Mouse (Mus musculus) neural tube, embryonic 11.5 days (tissue): ENCODE data around the gene Blcap. TPM values are rescaled to one million over a fixed set of nuclear protein-coding genes. Genes with fewer than 3 reads are reported as not detected.
"Not testable (repeated sequence)": the region's sequence is repeated elsewhere in the genome, so short reads cannot be mapped to it uniquely, and the experiment has no call there.

Experiments
- ATAC-seq: fragments of 200-750 bp; cut with Nextera tagmentation; 2 replicates; pipeline ENCODE4 v1.8.0; 2017; ENCODE audit warnings: moderate number of reproducible peaks, mild to moderate bottlenecking, moderate TSS enrichment, moderate library complexity; ENCODE audit not compliant: insufficient read depth, low FRiP score, low TSS enrichment
- DNase-seq: peaks from one replicate; pipeline ENCODE4 v3.0.0-alpha.2; 2015; ENCODE audit warnings: low spot score
- H3K27ac ChIP-seq: fragments of 300-500 bp; sonication (generic); 2 replicates; pipeline ENCODE4 v1.5.1; 2014; ENCODE audit warnings: low read depth, mild to moderate bottlenecking, low read length
- H3K27me3 ChIP-seq: fragments of 300-500 bp; sonication (generic); 2 replicates; pipeline ENCODE4 v1.6.1; 2014; ENCODE audit warnings: mild to moderate bottlenecking, low read length, mixed read lengths; ENCODE audit not compliant: control insufficient read depth, insufficient read depth
- H3K36me3 ChIP-seq: fragments of 300-500 bp; sonication (generic); 2 replicates; pipeline ENCODE4 v1.6.1; 2014; ENCODE audit warnings: mild to moderate bottlenecking, low read length, moderate library complexity, mixed read lengths; ENCODE audit not compliant: control insufficient read depth, insufficient read depth
- H3K4me1 ChIP-seq: fragments of 300-500 bp; sonication (generic); 2 replicates; pipeline ENCODE4 v1.6.1; 2014; ENCODE audit warnings: low read length, mixed read lengths; ENCODE audit not compliant: control insufficient read depth, insufficient read depth
- H3K4me2 ChIP-seq: fragments of 300-500 bp; sonication (generic); 2 replicates; pipeline ENCODE4 v1.6.1; 2014; ENCODE audit warnings: low read depth, mild to moderate bottlenecking, moderate library complexity
- H3K4me3 ChIP-seq: fragments of 300-500 bp; sonication (generic); 2 replicates; pipeline ENCODE4 v1.5.1; 2014; ENCODE audit warnings: low read depth, low read length
- H3K9ac ChIP-seq: fragments of 300-500 bp; sonication (generic); 2 replicates; pipeline ENCODE4 v1.6.1; 2014; ENCODE audit warnings: mild to moderate bottlenecking, low read length
- H3K9me3 ChIP-seq: fragments of 300-500 bp; sonication (generic); 2 replicates; pipeline ENCODE4 v1.6.1; 2016; ENCODE audit warnings: low read length; ENCODE audit not compliant: control insufficient read depth
- WGBS: fragments of 180-500 bp; shearing (Covaris S2); extraction: QIAGEN DNeasy Blood & Tissue Kit; methylation state at CpG from one replicate; pipeline ENCODE4 v1.1.7; 2014; 5-methylcytosine and 5-hydroxymethylcytosine counted together
- polyA plus RNA-seq: library from polyadenylated mRNA; unstranded; fragments of >200 nt; fragmentation: Nextera tagmentation; extraction: Ambion mirVana; gene quantifications from 2 replicates; pipeline ENCODE4 v1.2.1, GENCODE M21; 2014

The Blcap gene
- polyA plus RNA-seq, 1 experiment from 2014 or later, result 105 TPM

- DNase-seq, H3K9me3 ChIP-seq, H3K4me3 ChIP-seq, H3K4me1 ChIP-seq, H3K9ac ChIP-seq, H3K27me3 ChIP-seq, H3K36me3 ChIP-seq, H3K4me2 ChIP-seq, H3K27ac ChIP-seq, ATAC-seq: not testable (repeated sequence)
- WGBS, result 19% methylated on average over 7 of the region's 7 CpGs
Measured at GRCm38 (mm10) chr2:157585351-157585750, 14.3 kb upstream of the Blcap start.

- Histone ChIP-seq H3K9ac (no peak overlapping the region), H3K27ac (no peak overlapping the region), H3K27me3 (no peaks in the 10 kb centered on the region), H3K4me2 (no peak overlapping the region), H3K4me3 (no peak overlapping the region), H3K4me1 (0 out of 2 replicates have a peak, but pooled peaks cover 3% of the 10 kb centered on the region), H3K9me3 (no peaks in the 10 kb centered on the region), H3K36me3 (no peaks in the 10 kb centered on the region)
- WGBS, result 76% methylated on average over 2 of the region's 2 CpGs
- DNase-seq (no peak), ATAC-seq (no peak)
Measured at GRCm38 (mm10) chr2:157572786-157573185, 1.7 kb upstream of the Blcap start.

GRCm38 (mm10) chr2:157569796-157570485 is 1.1 kb downstream of the Blcap start:
- no peak overlapping the region for H3K27ac ChIP-seq
- WGBS, result 82% methylated on average over 9 of the region's 9 CpGs

GRCm38 (mm10) chr2:157568881-157569280 is 2.2 kb downstream of the Blcap start:
- Histone ChIP-seq H3K9me3 (no peaks in the 10 kb centered on the region), H3K27me3 (no peaks in the 10 kb centered on the region), H3K4me1 (peaks cover 8% of the 10 kb centered on the region; the same call in 1 of the 2 replicates), H3K36me3 (no peaks in the 10 kb centered on the region), H3K9ac (no peak overlapping the region), H3K4me2 (no peak overlapping the region), H3K4me3 (no peak overlapping the region), H3K27ac (no peak overlapping the region)
- no peak for DNase-seq
- ATAC-seq, result no peak
- 32% methylated on average over 2 of the region's 2 CpGs for WGBS

More at GRCm38 (mm10) chr2:157569796-157570485, 1.1 kb downstream of the Blcap start:
- ATAC-seq (no peak), DNase-seq (no peak)
- no peak overlapping the region for H3K9ac ChIP-seq
- no peaks in the 10 kb centered on the region for H3K36me3 ChIP-seq
- no peak overlapping the region for H3K4me2 ChIP-seq
- H3K4me3 ChIP-seq, result no peak overlapping the region
- no peaks in the 10 kb centered on the region for H3K27me3 ChIP-seq
- H3K9me3 ChIP-seq, result no peaks in the 10 kb centered on the region
- H3K4me1 ChIP-seq, result peaks cover 5% of the 10 kb centered on the region; the same call in 1 of the 2 replicates

GRCm38 (mm10) chr2:157567235-157567961 is 3.7 kb downstream of the Blcap start:
- ATAC-seq, result no peak

GRCm38 (mm10) chr2:157566260-157566952 is 4.7 kb downstream of the Blcap start:
- peaks cover 6% of the 10 kb centered on the region for H3K36me3 ChIP-seq
- peak overlapping the region; percentile 91 for H3K9ac ChIP-seq
- peak overlapping the region; percentile 79 for H3K27ac ChIP-seq
- DNase-seq (peak; percentile 90), ATAC-seq (peak; percentile 69)
- under 1% methylated on average over 36 of the region's 36 CpGs for WGBS
- peaks cover 8% of the 10 kb centered on the region; the same call in 1 of the 2 replicates for H3K4me1 ChIP-seq
- no peaks in the 10 kb centered on the region for H3K9me3 ChIP-seq
- peak overlapping the region; percentile 98 for H3K4me3 ChIP-seq
- no peaks in the 10 kb centered on the region for H3K27me3 ChIP-seq
- H3K4me2 ChIP-seq, result peak overlapping the region; percentile 83

More at GRCm38 (mm10) chr2:157567235-157567961, 3.7 kb downstream of the Blcap start:
- Histone ChIP-seq H3K27ac (no peak overlapping the region), H3K27me3 (no peaks in the 10 kb centered on the region), H3K4me2 (peak overlapping the region; percentile 83), H3K4me3 (peak overlapping the region; percentile 98; the same call in 1 of the 2 replicates), H3K4me1 (peaks cover 8% of the 10 kb centered on the region; the same call in 1 of the 2 replicates), H3K9ac (peak overlapping the region; percentile 91), H3K36me3 (no peaks in the 10 kb centered on the region; the same call in 1 of the 2 replicates), H3K9me3 (no peaks in the 10 kb centered on the region)
- WGBS, result 88% methylated on average over 11 of the region's 11 CpGs
- DNase-seq, result peak; percentile 7

- under 1% methylated on average over 28 of the region's 35 CpGs for WGBS
- H3K9ac ChIP-seq, result peak overlapping the region; percentile 91
- H3K9me3 ChIP-seq, result no peaks in the 10 kb centered on the region
- H3K4me1 ChIP-seq, result peaks cover 6% of the 10 kb centered on the region; the same call in 1 of the 2 replicates
- H3K4me3 ChIP-seq, result peak overlapping the region; percentile 98
- H3K27ac ChIP-seq, result peak overlapping the region; percentile 79
- no peaks in the 10 kb centered on the region for H3K27me3 ChIP-seq
- ATAC-seq (no peak; the same call in 1 of the 2 replicates), DNase-seq (no peak)
- peaks cover 11% of the 10 kb centered on the region for H3K36me3 ChIP-seq
- peak overlapping the region; percentile 83 for H3K4me2 ChIP-seq
Measured at GRCm38 (mm10) chr2:157565898-157566259, 5.2 kb downstream of the Blcap start.

GRCm38 (mm10) chr2:157565446-157565845 is 5.6 kb downstream of the Blcap start:
- WGBS, result 5% methylated on average over 13 of the region's 13 CpGs
- H3K9me3 ChIP-seq, result no peaks in the 10 kb centered on the region
- DNase-seq, result no peak
- H3K4me1 ChIP-seq, result peaks cover 6% of the 10 kb centered on the region; the same call in 1 of the 2 replicates
- H3K27ac ChIP-seq, result 0 out of 2 replicates have a peak overlapping the region, but pooled peaks have one; percentile 79
- peaks cover 11% of the 10 kb centered on the region for H3K36me3 ChIP-seq
- no peak for ATAC-seq
- peak overlapping the region; percentile 98 for H3K4me3 ChIP-seq
- H3K4me2 ChIP-seq, result peak overlapping the region; percentile 83
- H3K9ac ChIP-seq, result peak overlapping the region; percentile 91
- H3K27me3 ChIP-seq, result no peaks in the 10 kb centered on the region
